In genomic region chr4:154201511-154201910, GRCm38 (mm10) we compare ENCODE assay signal across 26 mouse cellular contexts. TPM values are rescaled to one million over a fixed set of nuclear protein-coding genes. Genes with fewer than 3 reads are reported as not detected.
"Had no signal": no experiment of that assay in that cellular context is flagged by ENCODE, and none has a peak within 500 bp of the region (broad histone marks: within the 10 kb centered on the region; RNA-seq: fewer than 3 reads in every experiment).

No protein-coding gene starts in this region.

- H3K9ac ChIP-seq: heart, embryonic 12.5 days; hindbrain, embryonic 13.5 days; hindbrain, embryonic 15.5 days; intestine, embryonic 15.5 days; limb, embryonic 13.5 days; limb, embryonic 15.5 days; liver, embryonic 12.5 days; liver, embryonic 14.5 days had no signal

- H3K4me1 ChIP-seq: liver, embryonic 12.5 days had no signal

- ATAC-seq: inflammation-experienced regulatory T-cells, adult 6 months; intestine, embryonic 15.5 days; intestine, postnatal 0 days; liver, embryonic 12.5 days had no signal

- H3K9me3 ChIP-seq: heart, embryonic 10.5 days; heart, embryonic 12.5 days; hindbrain, embryonic 13.5 days; hindbrain, embryonic 15.5 days; intestine, embryonic 15.5 days; limb, embryonic 13.5 days; limb, embryonic 15.5 days; liver, embryonic 12.5 days had no signal

- H3K27ac ChIP-seq: gastrocnemius, adult 2 months; heart, embryonic 10.5 days; hindbrain, embryonic 13.5 days; hindbrain, embryonic 15.5 days; intestine, embryonic 15.5 days; layer of hippocampus, adult 2 months; left cerebral cortex, adult 2 months; limb, embryonic 13.5 days; limb, embryonic 15.5 days; liver, embryonic 12.5 days; liver, embryonic 14.5 days had no signal

- H3K36me3 ChIP-seq: heart, embryonic 10.5 days; heart, embryonic 12.5 days; hindbrain, embryonic 13.5 days; hindbrain, embryonic 15.5 days; intestine, embryonic 15.5 days; limb, embryonic 13.5 days; limb, embryonic 15.5 days; liver, embryonic 12.5 days had no signal

- DNase-seq: gastrocnemius, postnatal 10 days; gastrocnemius, postnatal 25 days; heart, adult 18-20 months; heart, postnatal 10 days; heart, postnatal 4 days; kidney, adult 18-20 months; kidney, adult 8-10 months; kidney, postnatal 10 days; kidney, postnatal 25 days; kidney, postnatal 4 days; left cerebral cortex, postnatal 4 days had no signal

- H3K27me3 ChIP-seq: heart, embryonic 12.5 days; hindbrain, embryonic 13.5 days; hindbrain, embryonic 15.5 days; intestine, embryonic 15.5 days; limb, embryonic 13.5 days; limb, embryonic 15.5 days had no signal

- H3K4me3 ChIP-seq: gastrocnemius, adult 2 months; heart, embryonic 10.5 days; heart, embryonic 12.5 days; hindbrain, embryonic 13.5 days; hindbrain, embryonic 15.5 days; intestine, embryonic 15.5 days; layer of hippocampus, adult 2 months; left cerebral cortex, adult 2 months; limb, embryonic 13.5 days; limb, embryonic 15.5 days; liver, embryonic 12.5 days had no signal

- H3K4me2 ChIP-seq: heart, embryonic 12.5 days; hindbrain, embryonic 13.5 days; hindbrain, embryonic 15.5 days; intestine, embryonic 15.5 days; limb, embryonic 13.5 days; limb, embryonic 15.5 days; liver, embryonic 12.5 days had no signal

RNA-seq across cellular contexts. Expression of gene Megf6, which starts 31.0 kb away (rescaled TPM):
- total RNA-seq: granulocyte monocyte progenitor cell, adult 5-6 weeks had no signal
- polyA plus RNA-seq: inflammation-experienced regulatory T-cells, adult 6 months had no signal
